Mouse (Mus musculus) activated CD4-positive, CD25-positive, alpha-beta regulatory T cell, adult 4 months (primary cell): Measurements from ENCODE around the gene Cdk5rap2. TPM values are rescaled to one million over a fixed set of nuclear protein-coding genes. Genes with fewer than 3 reads are reported as not detected.

ENCODE experiments used
- ATAC-seq: one replicate; pipeline ENCODE4 v1.8.0; 2017
- polyA plus RNA-seq, 2 experiments: library from polyadenylated mRNA; unstranded; fragments of 100-300 nt; shearing (Covaris generic); gene quantifications; one replicate each; pipeline ENCODE4 v1.2.1; 2017

The Cdk5rap2 gene
- polyA plus RNA-seq, 2 experiments from 2014 or later: 5.5 to 24.3 TPM

DNA sequence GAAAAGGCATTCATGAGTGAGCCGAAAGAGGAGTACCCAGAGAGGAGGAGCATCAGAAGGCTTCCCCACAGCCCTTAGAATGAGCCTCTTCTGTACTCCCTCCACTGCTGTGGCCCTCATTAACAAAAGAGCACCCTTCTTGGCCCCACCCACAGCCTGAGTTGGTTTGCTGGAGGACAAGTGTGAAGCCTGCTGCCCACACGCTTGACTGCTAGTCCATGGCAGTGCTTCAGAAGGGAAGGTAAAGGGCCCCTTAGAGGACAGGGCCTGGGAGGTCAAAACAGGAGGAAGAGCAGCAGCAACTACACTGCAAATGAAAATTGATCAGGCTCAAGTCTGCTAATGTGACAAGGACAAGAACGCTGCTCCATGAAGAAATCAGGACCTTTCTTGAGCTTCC lies 56.6 kb downstream of the Cdk5rap2 start:
- ATAC-seq: no peak

- ATAC-seq: no peak
Measured at GRCm38 (mm10) chr4:70335444-70336144, 74.6 kb downstream of the Cdk5rap2 start.

DNA sequence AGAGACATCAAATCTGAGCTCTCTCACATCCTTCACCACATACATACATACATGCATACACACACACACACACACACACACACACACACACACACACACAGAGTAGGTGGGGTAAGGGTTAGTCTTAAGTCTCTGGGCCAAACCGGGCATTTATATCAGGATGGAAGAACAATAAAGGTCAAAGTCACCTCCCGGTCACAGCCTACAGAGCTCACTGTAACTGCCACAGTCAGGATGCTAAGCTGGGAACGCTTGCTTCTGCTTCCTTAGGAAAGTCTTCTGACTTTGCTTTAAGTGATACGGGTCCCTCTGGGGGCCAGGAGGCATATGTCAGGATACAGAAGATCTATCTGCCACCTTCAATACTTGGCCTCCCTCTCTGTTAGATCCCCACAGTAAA lies 75.2 kb downstream of the Cdk5rap2 start:
- no peak for ATAC-seq

GRCm38 (mm10) chr4:70332981-70333380 lies 77.3 kb downstream of the Cdk5rap2 start:
- ATAC-seq: no peak

DNA sequence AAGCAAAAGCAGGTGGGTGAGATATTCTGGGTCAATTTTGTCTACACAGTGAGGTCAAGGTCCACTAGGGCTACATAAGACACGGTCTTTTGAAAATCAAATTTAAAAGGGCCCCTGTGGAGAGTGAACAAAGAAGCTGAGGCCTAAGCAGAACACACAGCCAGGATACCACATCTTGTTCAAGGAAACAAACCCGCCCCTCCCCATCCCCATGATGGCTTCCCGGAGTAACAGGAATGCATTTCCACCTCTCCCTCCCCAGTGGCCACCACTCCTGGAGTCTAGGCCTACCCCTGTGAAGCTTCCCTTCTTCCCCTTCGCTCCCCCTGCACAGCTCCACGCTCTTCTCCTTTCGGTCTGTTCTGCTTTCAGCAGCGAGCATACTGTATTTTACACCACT lies 77.7 kb downstream of the Cdk5rap2 start:
- ATAC-seq: no peak

- ATAC-seq: no peak
Measured at GRCm38 (mm10) chr4:70331181-70331580, 79.1 kb downstream of the Cdk5rap2 start.

- ATAC-seq: no peak
Measured at GRCm38 (mm10) chr4:70328033-70328432, 82.2 kb downstream of the Cdk5rap2 start.

DNA sequence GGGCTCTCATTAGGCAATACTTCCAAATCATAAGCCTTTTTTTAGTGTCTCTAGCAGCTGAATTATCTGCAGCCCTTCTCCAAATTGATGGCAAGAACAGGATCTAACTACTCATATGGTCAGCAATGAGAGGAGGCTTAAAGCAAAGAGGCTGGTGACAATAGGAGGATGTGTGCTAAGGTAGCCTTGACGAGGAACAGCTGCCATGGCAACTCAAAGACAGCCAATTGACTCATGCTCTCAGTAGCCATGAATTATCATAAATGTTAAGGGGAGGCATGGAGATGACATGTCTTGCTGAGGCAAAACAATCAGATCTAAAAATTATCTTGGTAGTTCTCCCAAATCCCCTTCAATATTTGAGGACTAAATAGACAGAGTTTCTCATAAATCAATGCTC lies 82.8 kb downstream of the Cdk5rap2 start:
- ATAC-seq: no peak

DNA sequence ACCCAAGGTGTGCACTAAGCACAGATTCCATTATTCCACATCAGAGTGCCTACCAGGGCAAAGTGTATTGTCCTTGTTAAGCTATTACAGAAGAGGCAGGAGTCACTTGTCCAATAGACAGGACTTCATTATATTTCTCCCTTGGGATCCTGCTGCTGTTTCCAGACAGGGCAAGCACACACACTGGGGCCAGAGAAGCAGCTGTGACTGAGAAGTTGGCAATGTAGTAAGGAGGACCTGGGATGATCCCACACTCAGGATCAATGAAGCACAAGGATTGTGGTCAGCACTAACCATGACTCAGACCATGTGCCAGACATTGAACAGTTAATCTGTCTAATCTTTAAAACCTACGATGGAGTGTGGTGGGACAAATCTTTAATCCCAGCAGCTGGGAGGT lies 88.7 kb downstream of the Cdk5rap2 start:
- ATAC-seq: no peak

DNA sequence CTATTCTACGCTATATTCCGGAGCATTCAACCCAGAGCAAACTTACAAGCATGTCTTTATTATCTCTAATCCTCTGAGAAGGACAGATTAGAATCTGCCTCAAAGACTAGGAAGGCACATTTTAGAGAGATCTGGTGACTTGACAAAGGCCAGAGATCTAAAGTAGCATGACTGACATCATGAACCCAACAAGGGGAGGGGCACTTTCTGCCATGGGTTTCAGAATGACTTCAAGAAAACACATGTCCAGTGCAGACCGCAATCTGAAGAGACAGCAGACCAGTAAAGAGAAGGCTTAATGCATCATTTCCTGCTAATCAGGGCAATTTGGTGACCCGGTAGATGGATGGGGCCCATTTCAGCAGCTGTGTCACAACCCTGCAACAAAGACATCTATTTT lies 98.1 kb downstream of the Cdk5rap2 start:
- ATAC-seq: no peak

DNA sequence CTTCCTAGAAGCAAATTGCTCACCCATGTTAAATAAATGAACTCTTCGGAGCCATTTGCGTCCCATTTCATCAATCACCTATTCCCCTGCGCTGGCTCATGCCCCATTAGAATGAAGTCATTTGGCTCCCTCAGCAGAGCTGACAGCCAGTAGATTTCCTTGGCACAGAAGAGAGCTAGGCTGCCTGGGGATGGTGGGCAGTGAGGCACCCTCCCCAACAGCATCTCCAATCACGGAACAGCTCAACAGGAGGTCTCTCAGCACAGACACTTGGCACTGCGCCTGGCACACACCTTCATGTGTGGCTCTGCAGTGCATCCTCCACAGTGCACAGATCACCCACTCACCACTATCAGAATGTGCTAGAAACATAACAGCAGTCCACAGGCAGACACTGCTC lies 98.7 kb downstream of the Cdk5rap2 start:
- no peak for ATAC-seq

- ATAC-seq: peak; percentile 74
Measured at GRCm38 (mm10) chr4:70307230-70307629, 103.0 kb downstream of the Cdk5rap2 start.

- ATAC-seq: no peak
Measured at GRCm38 (mm10) chr4:70303870-70304269, 106.4 kb downstream of the Cdk5rap2 start.

DNA sequence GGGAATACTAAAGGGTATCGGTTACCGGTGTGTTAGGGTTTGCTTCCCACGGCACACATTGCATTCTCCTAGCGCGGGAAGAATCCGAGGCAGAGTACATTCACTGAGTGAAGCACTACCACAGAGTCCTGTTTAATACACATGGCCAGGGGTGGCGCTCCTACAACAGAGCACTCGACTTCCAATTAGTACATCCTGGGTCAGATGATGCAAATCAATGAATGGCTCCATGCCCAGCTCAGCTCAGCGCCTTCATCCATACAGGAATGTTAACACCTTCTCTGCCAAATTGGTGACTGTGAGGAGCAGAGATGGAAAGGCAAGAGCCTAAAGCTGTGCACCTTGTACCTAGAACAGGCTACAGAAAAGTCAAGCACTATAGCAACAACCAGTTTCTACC lies 109.1 kb downstream of the Cdk5rap2 start:
- no peak for ATAC-seq

DNA sequence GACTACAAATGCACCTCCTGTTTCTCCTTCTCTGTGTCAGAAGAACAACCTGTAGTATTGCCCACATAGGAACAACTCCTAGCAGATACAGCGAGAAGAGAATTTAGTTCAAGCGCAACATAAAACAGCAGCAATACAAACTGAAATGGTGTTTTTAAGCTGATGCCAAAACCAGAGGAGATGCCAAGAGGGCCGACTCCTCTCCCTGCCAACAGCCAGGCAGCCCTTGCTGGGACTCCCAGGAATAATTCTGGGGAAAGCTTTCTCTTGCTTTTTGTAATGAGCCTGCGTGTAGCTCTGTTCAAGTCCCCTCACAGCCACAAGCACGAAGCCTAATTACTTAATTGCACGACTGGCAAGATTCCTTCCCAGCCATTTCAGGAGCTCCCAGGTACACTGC lies 120.9 kb downstream of the Cdk5rap2 start:
- ATAC-seq: no peak

DNA sequence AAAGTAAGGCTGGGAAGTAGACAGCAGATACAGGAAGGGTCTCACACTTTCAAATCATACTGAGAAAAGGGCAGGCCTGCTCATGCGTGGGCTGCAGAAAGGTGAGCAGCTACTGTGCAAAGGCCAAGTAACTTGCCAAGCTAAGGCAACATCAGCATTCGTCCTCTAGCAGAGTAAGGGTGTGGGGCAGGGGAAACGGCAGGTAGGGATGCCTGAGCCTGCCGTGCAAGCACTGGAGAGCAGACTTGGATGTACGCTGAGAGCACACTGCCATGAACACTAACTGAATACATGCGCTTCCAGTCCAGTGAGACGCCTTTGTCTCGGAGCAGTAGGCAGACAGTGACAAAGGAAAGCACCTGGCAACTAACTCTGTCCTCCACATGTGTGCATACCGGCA lies 127.1 kb downstream of the Cdk5rap2 start:
- ATAC-seq: no peak

DNA sequence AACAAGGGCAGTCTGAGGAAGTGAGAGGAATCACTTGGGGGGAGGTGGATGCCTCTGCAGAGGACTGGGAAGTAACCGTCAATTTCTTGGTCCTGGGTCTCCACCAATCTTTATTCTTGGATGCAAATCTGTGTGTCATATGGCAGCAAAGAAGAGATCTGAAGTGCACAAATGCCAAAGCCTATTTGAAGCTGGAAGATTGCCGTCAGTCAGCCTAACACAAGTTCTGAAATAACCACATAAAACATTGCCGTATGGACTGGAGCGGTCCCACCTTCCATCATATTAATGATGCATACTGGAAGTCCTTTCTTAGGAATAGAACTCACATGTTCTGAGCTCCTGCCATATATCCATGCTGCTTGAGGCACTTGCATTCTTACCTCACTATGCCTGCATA lies 131.4 kb downstream of the Cdk5rap2 start:
- no peak for ATAC-seq

GRCm38 (mm10) chr4:70278057-70278456 lies 132.2 kb downstream of the Cdk5rap2 start:
- no peak for ATAC-seq

DNA sequence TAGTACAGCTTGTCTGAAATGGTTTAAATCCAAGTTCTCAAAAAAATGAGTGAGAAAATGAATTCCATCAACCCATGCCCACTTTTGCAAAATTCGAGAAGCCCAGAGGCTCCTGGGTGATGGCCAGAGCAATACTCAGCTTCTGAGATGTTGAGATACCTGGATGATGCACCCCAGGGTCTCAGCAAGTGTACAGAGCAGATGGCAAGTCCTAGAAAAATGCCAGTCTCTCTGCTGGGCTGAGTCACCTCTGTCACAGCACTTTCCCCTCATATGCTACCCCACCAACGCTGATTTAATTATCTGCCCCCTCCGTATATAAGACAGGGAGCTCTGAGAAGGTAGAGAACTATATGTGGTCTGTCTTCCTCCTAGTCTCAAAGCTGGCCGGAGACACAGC lies 137.3 kb downstream of the Cdk5rap2 start:
- ATAC-seq: no peak

- no peak for ATAC-seq
Measured at GRCm38 (mm10) chr4:70272527-70272926, 137.7 kb downstream of the Cdk5rap2 start.

GRCm38 (mm10) chr4:70267213-70267906 lies 142.9 kb downstream of the Cdk5rap2 start:
- ATAC-seq: no peak

DNA sequence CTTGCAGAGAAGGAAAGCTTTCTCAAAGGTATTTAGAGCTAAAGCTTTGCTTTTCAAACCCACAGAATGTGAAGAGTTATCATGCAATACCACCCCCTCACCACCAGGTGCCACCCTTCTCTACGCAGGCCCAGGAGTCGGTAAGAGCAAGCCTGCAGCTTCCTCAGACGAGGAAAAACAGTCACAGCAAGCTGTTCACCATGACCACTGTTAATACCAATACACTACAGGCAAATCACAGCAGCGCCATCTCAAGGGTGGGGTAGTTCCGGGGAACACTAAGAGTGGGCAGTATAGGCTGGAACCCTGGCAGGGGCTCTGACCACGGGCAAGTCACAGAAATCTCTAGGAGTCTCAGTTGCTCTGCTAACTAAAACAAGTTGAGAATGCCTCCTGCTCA lies 145.0 kb downstream of the Cdk5rap2 start:
- ATAC-seq: peak; percentile 88

DNA sequence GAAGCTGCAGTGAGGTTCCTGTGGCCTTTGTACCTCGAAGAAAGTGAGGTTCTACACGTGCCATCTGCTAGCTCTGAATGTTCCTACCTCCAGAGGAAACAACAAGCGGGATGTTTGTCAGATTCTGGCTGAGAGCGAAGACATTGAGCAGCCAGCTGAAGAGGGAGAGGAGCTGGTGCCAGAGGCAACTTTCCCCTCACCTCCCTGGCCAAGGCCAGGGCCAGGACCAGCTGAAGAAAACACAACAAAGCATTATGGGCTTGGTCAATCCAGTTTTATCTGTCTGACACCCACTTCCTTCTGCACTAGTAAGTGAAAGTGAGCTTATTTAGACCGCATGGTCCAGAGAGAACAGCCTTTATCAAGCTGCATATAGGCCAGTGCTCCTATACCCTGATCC lies 147.4 kb downstream of the Cdk5rap2 start:
- ATAC-seq: no peak

DNA sequence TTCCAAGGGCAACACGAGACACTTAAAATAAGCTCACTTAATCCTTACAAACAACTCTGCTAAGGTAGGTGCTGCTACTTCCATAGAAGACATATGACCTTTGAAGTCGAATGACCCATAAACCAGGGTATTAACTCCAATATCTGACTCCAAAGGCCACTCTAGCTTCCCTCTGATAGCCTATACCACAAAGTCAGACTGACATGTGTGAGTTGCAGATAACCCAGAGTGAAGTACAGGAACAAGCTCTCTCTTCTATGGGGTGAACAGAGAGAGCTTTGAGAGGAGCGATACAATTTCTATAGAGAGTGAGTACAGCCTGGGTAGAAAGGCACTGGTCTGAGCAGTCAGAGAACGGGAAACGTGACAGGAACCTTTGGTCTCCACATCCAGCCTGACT lies 148.9 kb downstream of the Cdk5rap2 start:
- ATAC-seq: no peak

- no peak for ATAC-seq
Measured at GRCm38 (mm10) chr4:70260419-70260807, 149.8 kb downstream of the Cdk5rap2 start.
